Mouse (Mus musculus): ENCODE results near the gene Cpsf6. TPM values are rescaled to one million over a fixed set of nuclear protein-coding genes. Genes with fewer than 3 reads are reported as not detected.

Cpsf6 gene
- total RNA-seq, 2 experiments from 2014 or later: 94.5 to 120 TPM

- peak; percentile 58 to 68 for DNase-seq (ENCODE audit: low spot score in 2 of 2)
- intact Hi-C loops (cut with DNase I): loop anchor here (5.0 kb wide), 1 partner anchor 56 kb away; no protein-coding TSS in a partner anchor
Measured at GRCm38 (mm10) chr10:117375841-117376579, 3.8 kb downstream of the Cpsf6 start.

- intact Hi-C loops (cut with DNase I): loop anchor here (5.0 kb wide), 1 partner anchor 57 kb away; no protein-coding TSS in a partner anchor
- DNase-seq (ENCODE audit: low spot score in 2 of 2): no peak
Measured at GRCm38 (mm10) chr10:117375163-117375562, 4.7 kb downstream of the Cpsf6 start.

GRCm38 (mm10) chr10:117363106-117363505 is 16.7 kb downstream of the Cpsf6 start:
- peak; percentile 19 to 29 for DNase-seq (ENCODE audit: low spot score in 2 of 2)
- intact Hi-C loops (cut with DNase I): loop anchor here (2.0 to 5.0 kb wide), 2 partner anchors 72 to 319 kb away; no protein-coding TSS in a partner anchor

- intact Hi-C loops (cut with DNase I): loop anchor here (1.0 kb wide), 1 partner anchor 76 kb away; no protein-coding TSS in a partner anchor
- no peak for DNase-seq (ENCODE audit: low spot score in 2 of 2)
Measured at GRCm38 (mm10) chr10:117358891-117359290, 20.9 kb downstream of the Cpsf6 start.

GRCm38 (mm10) chr10:117343000-117343399 is 36.8 kb downstream of the Cpsf6 start:
- DNase-seq (ENCODE audit: low spot score in 2 of 2): no peak
- intact Hi-C loops (cut with DNase I): no loop called here

GRCm38 (mm10) chr10:117342406-117342805 is 37.4 kb downstream of the Cpsf6 start:
- intact Hi-C loops (cut with DNase I): no loop called here
- DNase-seq (ENCODE audit: low spot score in 2 of 2): no peak

- no peak for DNase-seq (ENCODE audit: low spot score in 2 of 2)
- intact Hi-C loops (cut with DNase I): no loop called here
Measured at GRCm38 (mm10) chr10:117341029-117341428, 38.8 kb downstream of the Cpsf6 start.

GRCm38 (mm10) chr10:117339241-117339640 is 40.6 kb downstream of the Cpsf6 start:
- no peak for DNase-seq (ENCODE audit: low spot score in 2 of 2)
- intact Hi-C loops (cut with DNase I): no loop called here

GRCm38 (mm10) chr10:117337946-117338345 is 41.9 kb downstream of the Cpsf6 start:
- no peak for DNase-seq (ENCODE audit: low spot score in 2 of 2)
- intact Hi-C loops (cut with DNase I): no loop called here

GRCm38 (mm10) chr10:117335649-117336048 is 44.2 kb downstream of the Cpsf6 start:
- no peak for DNase-seq (ENCODE audit: low spot score in 2 of 2)
- intact Hi-C loops (cut with DNase I): no loop called here

- intact Hi-C loops (cut with DNase I): no loop called here
- DNase-seq (ENCODE audit: low spot score in 2 of 2): no peak
Measured at GRCm38 (mm10) chr10:117330521-117330920, 49.3 kb downstream of the Cpsf6 start.

GRCm38 (mm10) chr10:117323782-117324181 is 56.0 kb downstream of the Cpsf6 start:
- DNase-seq (ENCODE audit: low spot score in 2 of 2): no peak
- intact Hi-C loops (cut with DNase I): no loop called here

- no peak for DNase-seq (ENCODE audit: low spot score in 2 of 2)
- intact Hi-C loops (cut with DNase I): no loop called here
Measured at GRCm38 (mm10) chr10:117322630-117323029, 57.2 kb downstream of the Cpsf6 start.

GRCm38 (mm10) chr10:117320571-117320981 is 59.2 kb downstream of the Cpsf6 start:
- intact Hi-C loops (cut with DNase I): no loop called here
- DNase-seq (ENCODE audit: low spot score in 2 of 2): no peak

- no peak for DNase-seq (ENCODE audit: low spot score in 2 of 2)
Measured at GRCm38 (mm10) chr10:117316391-117316790, 63.4 kb downstream of the Cpsf6 start.

GRCm38 (mm10) chr10:117313133-117313532 is 66.7 kb downstream of the Cpsf6 start:
- DNase-seq (ENCODE audit: low spot score in 2 of 2): no peak
- intact Hi-C loops (cut with DNase I): no loop called here

More at GRCm38 (mm10) chr10:117316391-117316790, 63.4 kb downstream of the Cpsf6 start:
- intact Hi-C loops (cut with DNase I): no loop called here

- DNase-seq (ENCODE audit: low spot score in 2 of 2): no peak
- intact Hi-C loops (cut with DNase I): no loop called here
Measured at GRCm38 (mm10) chr10:117312168-117312567, 67.6 kb downstream of the Cpsf6 start.

GRCm38 (mm10) chr10:117304371-117304770 is 75.4 kb downstream of the Cpsf6 start:
- intact Hi-C loops (cut with DNase I): no loop called here
- no peak for DNase-seq (ENCODE audit: low spot score in 2 of 2)

GRCm38 (mm10) chr10:117301688-117302087 is 78.1 kb downstream of the Cpsf6 start:
- DNase-seq (ENCODE audit: low spot score in 2 of 2): no peak
- intact Hi-C loops (cut with DNase I): no loop called here

- intact Hi-C loops (cut with DNase I): no loop called here
- DNase-seq (ENCODE audit: low spot score in 2 of 2): no peak
Measured at GRCm38 (mm10) chr10:117299901-117300520, 79.8 kb downstream of the Cpsf6 start.

GRCm38 (mm10) chr10:117299106-117299505 is 80.7 kb downstream of the Cpsf6 start:
- intact Hi-C loops (cut with DNase I): no loop called here
- no peak for DNase-seq (ENCODE audit: low spot score in 2 of 2)
